ENCODE assay signal across 24 mouse cellular contexts in genomic region chr2:150965951-150966350, GRCm38 (mm10).
"Had no signal": no experiment of that assay in that cellular context is flagged by ENCODE, and none has a peak within 500 bp of the region (broad histone marks: within the 10 kb centered on the region; RNA-seq: fewer than 3 reads in every experiment).

No protein-coding gene starts in this region.

- H3K4me3 ChIP-seq: forebrain, embryonic 15.5 days; heart, embryonic 12.5 days; hindbrain, embryonic 13.5 days; hindbrain, embryonic 15.5 days; kidney, embryonic 15.5 days; limb, embryonic 13.5 days; limb, embryonic 15.5 days had no signal

- H3K9ac ChIP-seq: forebrain, embryonic 15.5 days; forebrain, postnatal 0 days; heart, embryonic 12.5 days; hindbrain, embryonic 13.5 days; hindbrain, embryonic 15.5 days; kidney, embryonic 15.5 days; limb, embryonic 13.5 days; limb, embryonic 15.5 days had no signal

- H3K9me3 ChIP-seq: forebrain, embryonic 15.5 days; heart, embryonic 12.5 days; hindbrain, embryonic 13.5 days; hindbrain, embryonic 15.5 days; kidney, embryonic 15.5 days; limb, embryonic 13.5 days; limb, embryonic 15.5 days had no signal

- H3K27me3 ChIP-seq: forebrain, embryonic 15.5 days; heart, embryonic 12.5 days; hindbrain, embryonic 13.5 days; hindbrain, embryonic 15.5 days; kidney, embryonic 15.5 days; limb, embryonic 13.5 days; limb, embryonic 15.5 days had no signal

- H3K36me3 ChIP-seq: hindbrain, embryonic 15.5 days had no signal

- H3K27ac ChIP-seq: forebrain, embryonic 15.5 days; hindbrain, embryonic 13.5 days; hindbrain, embryonic 15.5 days; hindbrain, postnatal 0 days; kidney, embryonic 15.5 days; kidney, postnatal 0 days; limb, embryonic 13.5 days; limb, embryonic 15.5 days had no signal

- DNase-seq: forebrain, postnatal 0 days; gastrocnemius, postnatal 14 days; gastrocnemius, postnatal 36 days; heart, adult 18-20 months; heart, postnatal 14 days; heart, postnatal 36 days; kidney, adult 11 months; kidney, adult 2 months; kidney, adult 9 months; kidney, postnatal 14 days; kidney, postnatal 36 days; layer of hippocampus, adult 9-11 months; layer of hippocampus, postnatal 36 days; left cerebral cortex, postnatal 4 days had no signal

- ATAC-seq: forebrain, embryonic 15.5 days; forebrain, postnatal 0 days; hindbrain, postnatal 0 days; intestine, embryonic 16.5 days had no signal

- H3K4me1 ChIP-seq: forebrain, embryonic 15.5 days; heart, embryonic 12.5 days; hindbrain, embryonic 13.5 days; hindbrain, embryonic 15.5 days; kidney, embryonic 15.5 days; limb, embryonic 13.5 days; limb, embryonic 15.5 days had no signal

- H3K4me2 ChIP-seq: forebrain, embryonic 15.5 days; heart, embryonic 12.5 days; hindbrain, embryonic 13.5 days; hindbrain, embryonic 15.5 days; kidney, embryonic 15.5 days; limb, embryonic 13.5 days; limb, embryonic 15.5 days had no signal
